Mouse (Mus musculus): ENCODE results near the gene Cdk14. TPM values are rescaled to one million over a fixed set of nuclear protein-coding genes. Genes with fewer than 3 reads are reported as not detected.

Cdk14 gene
- polyA plus RNA-seq, 1 experiment = 2.6 TPM

DNA sequence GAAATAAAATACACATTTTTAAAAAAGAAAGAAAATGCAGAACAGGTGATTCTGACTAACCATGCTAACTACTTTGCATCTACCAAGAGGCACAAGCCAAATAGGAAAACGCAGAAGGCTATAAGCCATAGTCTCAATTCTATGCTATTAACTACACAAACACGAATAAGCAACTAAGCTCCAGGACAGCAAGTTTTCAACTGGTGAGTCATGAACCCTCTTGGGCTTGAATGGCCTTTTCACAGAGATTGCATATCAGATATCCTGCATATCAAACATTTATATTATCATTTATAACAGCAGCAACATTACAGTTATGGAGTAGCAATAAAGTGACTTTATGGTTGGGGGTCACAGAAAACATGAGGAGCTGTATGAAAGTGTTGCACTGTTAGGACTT is 256.3 kb downstream of the Cdk14 start:
- TF ChIP-seq CTCF (conservative IDR thresholded peaks at IDR 0.05; ENCODE audit: insufficient read depth, insufficient read length, low read depth, low read length) (no peak), POLR2A (IDR thresholded peaks at IDR 0.05; ENCODE audit: low read depth, low read length) (no peak)
- H3K27me3 ChIP-seq (replicated peaks; ENCODE audit: control insufficient read depth, insufficient read depth, low read length) = no peaks in the 10 kb centered on the region
- no peak overlapping the region for H3K4me3 ChIP-seq (ENCODE audit: insufficient read depth, low read depth, low read length)
- no peak for DNase-seq
- H3K36me3 ChIP-seq (ENCODE audit: control insufficient read depth, insufficient read depth, low read length) = no peaks in the 10 kb centered on the region
- WGBS = 85% methylated on average over 2 of the region's 2 CpGs
- H3K27ac ChIP-seq (ENCODE audit: insufficient read depth, low read depth, low read length) = no peak overlapping the region
- no peaks in the 10 kb centered on the region for H3K4me1 ChIP-seq (ENCODE audit: control insufficient read depth, insufficient read depth, low read length)

DNA sequence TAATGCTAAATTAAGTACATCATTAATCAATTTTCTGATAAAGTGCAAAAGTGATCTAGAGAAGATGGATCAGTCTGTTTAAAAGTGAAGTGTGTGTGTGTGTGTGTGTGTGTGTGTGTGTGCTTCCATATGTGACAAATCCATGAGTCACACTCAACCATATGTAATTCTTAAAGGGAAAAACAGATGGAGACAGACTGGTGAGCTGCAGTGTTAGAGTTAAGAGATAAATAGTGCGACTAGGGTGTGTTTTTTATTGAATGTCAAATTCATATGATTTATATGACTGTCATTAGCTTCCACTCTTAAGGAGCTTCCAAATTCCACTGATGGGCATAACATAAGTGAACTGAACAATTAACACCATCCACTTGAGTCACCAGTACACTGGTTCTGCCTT is 260.6 kb downstream of the Cdk14 start:
- no peak overlapping the region for H3K4me3 ChIP-seq (ENCODE audit: insufficient read depth, low read depth, low read length)
- TF ChIP-seq POLR2A (IDR thresholded peaks at IDR 0.05; ENCODE audit: low read depth, low read length) (no peak), CTCF (conservative IDR thresholded peaks at IDR 0.05; ENCODE audit: insufficient read depth, insufficient read length, low read depth, low read length) (no peak)
- no peaks in the 10 kb centered on the region for H3K27me3 ChIP-seq (replicated peaks; ENCODE audit: control insufficient read depth, insufficient read depth, low read length)
- H3K27ac ChIP-seq (ENCODE audit: insufficient read depth, low read depth, low read length) = no peak overlapping the region
- no peaks in the 10 kb centered on the region for H3K36me3 ChIP-seq (ENCODE audit: control insufficient read depth, insufficient read depth, low read length)
- no peaks in the 10 kb centered on the region for H3K4me1 ChIP-seq (ENCODE audit: control insufficient read depth, insufficient read depth, low read length)
- no peak for DNase-seq
- WGBS = 80% methylated on average over 1 of the region's 1 CpGs

DNA sequence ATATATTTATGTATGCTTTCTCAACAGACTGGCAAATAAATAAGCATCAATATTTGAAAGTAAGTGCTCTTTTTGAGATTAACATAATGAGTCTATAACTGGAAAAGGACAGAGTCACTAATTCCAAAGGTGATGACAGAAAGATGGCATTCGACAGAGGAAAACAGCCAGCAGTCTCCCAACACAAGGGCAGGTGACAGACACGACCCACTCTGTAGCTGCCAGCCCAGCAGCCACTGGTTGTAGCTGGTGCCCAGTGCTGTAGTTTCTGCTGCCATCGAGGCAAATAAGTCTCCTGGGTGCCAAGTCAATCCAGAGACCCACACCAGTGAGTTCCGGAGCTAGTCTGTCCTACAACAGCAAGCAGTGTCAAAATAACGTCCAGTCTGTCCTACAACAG is 280.3 kb downstream of the Cdk14 start:
- 84% methylated on average over 5 of the region's 5 CpGs for WGBS
- H3K4me3 ChIP-seq (ENCODE audit: insufficient read depth, low read depth, low read length) = no peak overlapping the region
- H3K36me3 ChIP-seq (ENCODE audit: control insufficient read depth, insufficient read depth, low read length) = no peaks in the 10 kb centered on the region
- no peaks in the 10 kb centered on the region for H3K27me3 ChIP-seq (replicated peaks; ENCODE audit: control insufficient read depth, insufficient read depth, low read length)
- H3K4me1 ChIP-seq (ENCODE audit: control insufficient read depth, insufficient read depth, low read length) = no peaks in the 10 kb centered on the region
- DNase-seq = no peak
- TF ChIP-seq POLR2A (IDR thresholded peaks at IDR 0.05; ENCODE audit: low read depth, low read length) = no peak
- no peak for TF ChIP-seq CTCF (conservative IDR thresholded peaks at IDR 0.05; ENCODE audit: insufficient read depth, insufficient read length, low read depth, low read length)
- H3K27ac ChIP-seq (ENCODE audit: insufficient read depth, low read depth, low read length) = no peak overlapping the region

DNA sequence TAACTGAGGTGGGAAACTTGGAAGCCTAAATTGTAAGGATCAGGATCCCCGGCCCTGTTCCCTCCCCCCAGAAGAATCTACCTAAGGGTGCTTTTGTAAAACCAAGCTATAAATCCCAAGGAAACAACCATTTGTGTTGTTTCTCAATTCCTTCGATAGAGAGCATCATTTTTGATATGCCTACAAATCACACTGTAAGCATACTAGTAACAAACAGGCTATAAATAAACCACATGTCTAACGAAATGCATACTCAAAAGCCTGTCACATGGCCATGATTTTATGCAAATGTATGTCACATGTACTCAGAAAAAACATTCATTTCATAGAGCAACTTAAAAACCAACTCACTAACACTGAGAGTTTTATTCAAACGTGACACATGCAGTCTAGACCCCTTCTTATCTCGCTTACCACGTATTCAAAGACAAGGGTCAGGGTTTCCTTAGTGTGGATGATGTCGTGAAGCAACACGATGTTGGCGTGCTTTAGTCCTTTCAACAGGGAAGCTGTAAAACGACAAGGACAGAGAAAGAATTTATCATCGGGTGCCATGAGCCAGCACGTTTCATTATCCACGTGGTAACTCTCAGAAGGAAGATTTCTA is 285.1 kb downstream of the Cdk14 start:
- H3K27me3 ChIP-seq (replicated peaks; ENCODE audit: control insufficient read depth, insufficient read depth, low read length) = no peaks in the 10 kb centered on the region
- no peak for TF ChIP-seq CTCF (conservative IDR thresholded peaks at IDR 0.05; ENCODE audit: insufficient read depth, insufficient read length, low read depth, low read length)
- TF ChIP-seq POLR2A (IDR thresholded peaks at IDR 0.05; ENCODE audit: low read depth, low read length) = no peak
- no peak for DNase-seq
- 75% methylated on average over 13 of the region's 13 CpGs for WGBS
- no peaks in the 10 kb centered on the region for H3K36me3 ChIP-seq (ENCODE audit: control insufficient read depth, insufficient read depth, low read length)
- no peak overlapping the region for H3K4me3 ChIP-seq (ENCODE audit: insufficient read depth, low read depth, low read length)
- H3K27ac ChIP-seq (ENCODE audit: insufficient read depth, low read depth, low read length) = no peak overlapping the region
- no peaks in the 10 kb centered on the region for H3K4me1 ChIP-seq (ENCODE audit: control insufficient read depth, insufficient read depth, low read length)

DNA sequence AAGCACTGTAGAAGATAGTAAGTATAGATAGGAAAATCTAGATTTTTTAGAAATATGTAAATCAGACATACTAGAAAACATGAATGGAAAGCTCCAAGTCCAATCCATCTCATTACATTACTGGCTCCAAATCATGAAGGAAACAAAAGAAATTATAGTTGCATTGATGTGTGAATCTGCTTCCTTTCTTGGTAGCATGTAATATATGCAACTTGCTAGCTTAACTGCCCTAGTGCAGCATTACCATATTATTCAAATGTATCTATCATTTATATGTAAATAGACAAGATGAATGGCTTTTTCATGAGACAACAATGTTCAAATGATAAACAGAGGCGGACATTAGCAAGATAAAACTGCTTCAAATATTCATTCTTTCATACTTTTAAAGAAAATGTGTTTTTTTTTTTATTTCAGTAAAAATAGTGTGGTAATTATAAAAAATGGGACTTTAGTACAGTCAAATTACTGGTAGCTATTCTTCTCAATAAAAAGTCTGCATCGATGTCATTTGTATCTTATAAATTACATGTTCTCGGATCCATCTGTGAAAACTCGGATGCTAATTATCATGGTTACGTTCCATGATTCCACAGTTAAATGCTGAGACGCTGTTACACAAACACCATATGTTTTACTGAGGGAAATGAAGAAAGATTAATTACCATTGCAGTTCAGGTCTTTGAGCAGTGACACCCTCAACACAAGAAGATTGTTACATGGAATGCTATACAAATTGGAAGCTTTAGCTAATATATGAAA is 285.8 kb downstream of the Cdk14 start:
- TF ChIP-seq CTCF (conservative IDR thresholded peaks at IDR 0.05; ENCODE audit: insufficient read depth, insufficient read length, low read depth, low read length) (no peak), POLR2A (IDR thresholded peaks at IDR 0.05; ENCODE audit: low read depth, low read length) (no peak)
- Histone ChIP-seq H3K4me1 (ENCODE audit: control insufficient read depth, insufficient read depth, low read length) (no peaks in the 10 kb centered on the region), H3K27ac (ENCODE audit: insufficient read depth, low read depth, low read length) (no peak overlapping the region), H3K36me3 (ENCODE audit: control insufficient read depth, insufficient read depth, low read length) (no peaks in the 10 kb centered on the region), H3K27me3 (replicated peaks; ENCODE audit: control insufficient read depth, insufficient read depth, low read length) (no peaks in the 10 kb centered on the region), H3K4me3 (ENCODE audit: insufficient read depth, low read depth, low read length) (no peak overlapping the region)
- WGBS = 74% methylated on average over 6 of the region's 6 CpGs
- no peak for DNase-seq

DNA sequence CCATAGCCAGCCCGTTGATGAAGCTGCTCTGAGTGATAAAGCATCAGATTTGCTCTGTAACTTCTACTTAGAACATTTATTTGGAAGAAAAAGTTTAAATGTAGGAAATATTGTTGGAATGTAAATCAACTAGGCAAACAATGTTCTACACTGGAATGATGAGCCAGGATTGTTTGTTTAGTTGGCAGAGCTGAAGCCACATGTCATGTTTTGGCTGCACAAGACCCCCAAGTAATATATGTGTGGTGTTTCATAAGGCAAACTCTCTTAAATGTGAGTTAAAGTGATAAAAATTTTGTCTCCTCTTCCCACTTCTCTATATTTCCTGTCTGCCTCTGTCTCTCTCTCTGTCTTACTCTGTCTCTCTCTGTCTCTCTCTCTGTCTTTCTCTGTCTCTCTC is 291.3 kb downstream of the Cdk14 start:
- Histone ChIP-seq H3K4me1 (ENCODE audit: control insufficient read depth, insufficient read depth, low read length) (no peaks in the 10 kb centered on the region), H3K27ac (ENCODE audit: insufficient read depth, low read depth, low read length) (no peak overlapping the region), H3K36me3 (ENCODE audit: control insufficient read depth, insufficient read depth, low read length) (no peaks in the 10 kb centered on the region), H3K4me3 (ENCODE audit: insufficient read depth, low read depth, low read length) (no peak overlapping the region), H3K27me3 (replicated peaks; ENCODE audit: control insufficient read depth, insufficient read depth, low read length) (no peaks in the 10 kb centered on the region)
- DNase-seq = no peak
- TF ChIP-seq CTCF (conservative IDR thresholded peaks at IDR 0.05; ENCODE audit: insufficient read depth, insufficient read length, low read depth, low read length) (no peak), POLR2A (IDR thresholded peaks at IDR 0.05; ENCODE audit: low read depth, low read length) (no peak)
- WGBS = 65% methylated on average over 1 of the region's 1 CpGs

DNA sequence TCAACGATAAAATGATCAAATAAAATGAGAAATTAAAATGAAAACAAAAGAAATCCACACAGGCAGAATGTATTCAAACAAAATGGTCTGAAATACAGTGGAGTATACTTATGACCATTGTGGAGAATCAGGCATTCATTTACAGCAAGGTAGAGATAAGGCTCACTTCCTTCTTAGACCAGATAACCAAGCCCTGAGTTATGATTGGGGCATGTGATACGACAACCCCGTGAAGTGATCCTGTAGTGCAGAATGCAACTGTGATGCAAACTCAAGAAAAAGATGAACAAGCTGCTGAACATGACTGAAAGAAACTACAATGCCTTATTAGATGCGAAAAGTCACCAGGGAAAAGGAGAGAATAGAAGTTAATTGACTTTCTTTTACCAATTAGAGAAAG is 295.5 kb downstream of the Cdk14 start:
- H3K4me1 ChIP-seq (ENCODE audit: control insufficient read depth, insufficient read depth, low read length) = no peaks in the 10 kb centered on the region
- H3K27me3 ChIP-seq (replicated peaks; ENCODE audit: control insufficient read depth, insufficient read depth, low read length) = no peaks in the 10 kb centered on the region
- H3K27ac ChIP-seq (ENCODE audit: insufficient read depth, low read depth, low read length) = no peak overlapping the region
- no peaks in the 10 kb centered on the region for H3K36me3 ChIP-seq (ENCODE audit: control insufficient read depth, insufficient read depth, low read length)
- no peak for TF ChIP-seq POLR2A (IDR thresholded peaks at IDR 0.05; ENCODE audit: low read depth, low read length)
- TF ChIP-seq CTCF (conservative IDR thresholded peaks at IDR 0.05; ENCODE audit: insufficient read depth, insufficient read length, low read depth, low read length) = no peak
- WGBS = 79% methylated on average over 4 of the region's 4 CpGs
- DNase-seq = no peak
- H3K4me3 ChIP-seq (ENCODE audit: insufficient read depth, low read depth, low read length) = no peak overlapping the region

All from kidney, adult 2 months (tissue).